Mouse (Mus musculus) CH12.LX (cell line): ENCODE data around the gene Zbtb8os. TPM values are rescaled to one million over a fixed set of nuclear protein-coding genes. Genes with fewer than 3 reads are reported as not detected.

ENCODE experiments used
- DNase-seq: peaks from one replicate; pipeline ENCODE4 v3.0.0-alpha.2; 2013; ENCODE audit errors: extremely low read depth
- H3K27ac ChIP-seq: 2 replicates; pipeline ENCODE4 v1.5.1; 2012; ENCODE audit warnings: low read depth, mild to moderate bottlenecking, control low read depth, moderate library complexity; ENCODE audit not compliant: insufficient read depth
- H3K27me3 ChIP-seq: replicated peaks from 2 replicates; pipeline ENCODE3; 2012; ENCODE audit warnings: inconsistent platforms
- H3K36me3 ChIP-seq, 2 experiments: replicated peaks in 1 of 2; 2 replicates each; pipeline versions ENCODE3 to v1.6.1; 2012; ENCODE audit warnings: inconsistent platforms in 1 of 2, low read length in 1 of 2, mild to moderate bottlenecking in 1 of 2, mixed read lengths in 1 of 2, moderate library complexity in 1 of 2; ENCODE audit not compliant: control insufficient read depth in 1 of 2, insufficient read depth in 1 of 2
- H3K4me1 ChIP-seq, 2 experiments: 2 replicates each; pipeline ENCODE4 v1.6.1; 2012; ENCODE audit warnings: inconsistent platforms in 1 of 2, moderate library complexity in 1 of 2; ENCODE audit not compliant: insufficient read depth in 2 of 2, control insufficient read depth in 1 of 2
- H3K4me2 ChIP-seq: 2 replicates; pipeline ENCODE4 v1.6.1; 2012; ENCODE audit warnings: low read depth, mild to moderate bottlenecking, control low read depth; ENCODE audit not compliant: poor library complexity, insufficient read depth, severe bottlenecking
- H3K4me3 ChIP-seq, 3 experiments: fragments of 150-350 bp in 1 of 3; sonication (generic) in 1 of 3; replicated peaks in 1 of 3; 2 replicates each; pipeline versions ENCODE3 to v1.5.1; 2011 to 2012; ENCODE audit warnings: low read depth in 2 of 3, low read length in 2 of 3, mild to moderate bottlenecking in 2 of 3, moderate library complexity in 2 of 3, control low read depth in 1 of 3, improper control_type of control experiment in 1 of 3, inconsistent platforms in 1 of 3, mixed read lengths in 1 of 3; ENCODE audit not compliant: poor library complexity in 1 of 3
- H3K79me2 ChIP-seq: replicated peaks from 2 replicates; pipeline ENCODE4 v1.6.1; 2012; ENCODE audit warnings: mild to moderate bottlenecking, moderate library complexity; ENCODE audit not compliant: control insufficient read depth, poor library complexity, insufficient read depth, severe bottlenecking; ENCODE audit errors: extremely low read depth
- H3K9ac ChIP-seq: 2 replicates; pipeline ENCODE4 v1.6.1; 2012; ENCODE audit warnings: low read depth, mild to moderate bottlenecking, control low read depth, moderate library complexity; ENCODE audit not compliant: insufficient read depth
- H3K9me3 ChIP-seq: replicated peaks from 2 replicates; pipeline ENCODE3; 2012; ENCODE audit warnings: low read length, inconsistent platforms, mixed read lengths
- CHD1 ChIP-seq: IDR thresholded peaks from 2 replicates; pipeline ENCODE4 v1.6.1; 2012; ENCODE audit warnings: low read depth, low read length, improper control_type of control experiment, inconsistent platforms
- CHD2 ChIP-seq: IDR thresholded peaks from 2 replicates; pipeline ENCODE4 v1.6.1; 2011; ENCODE audit warnings: low read length, improper control_type of control experiment
- ELF1 ChIP-seq: IDR thresholded peaks from 2 replicates; pipeline ENCODE4 v1.6.1; 2014; ENCODE audit warnings: low read depth, mild to moderate bottlenecking, inconsistent platforms, low read length, improper control_type of control experiment
- HCFC1 ChIP-seq: IDR thresholded peaks from 2 replicates; pipeline ENCODE4 v1.6.1; 2012; ENCODE audit warnings: low read depth, mild to moderate bottlenecking, inconsistent platforms, low read length, improper control_type of control experiment
- IRF4 ChIP-seq: IDR thresholded peaks from 2 replicates; pipeline ENCODE4 v1.6.1; 2014; ENCODE audit warnings: low read depth, mild to moderate bottlenecking, inconsistent platforms, low read length, improper control_type of control experiment
- JUN ChIP-seq: IDR thresholded peaks from 2 replicates; pipeline ENCODE4 v1.6.1; 2011; ENCODE audit warnings: low read depth, mild to moderate bottlenecking, low read length, improper control_type of control experiment, moderate library complexity; ENCODE audit not compliant: insufficient read depth
- KAT2A ChIP-seq: IDR thresholded peaks from 2 replicates; pipeline ENCODE4 v1.6.1; 2012; ENCODE audit warnings: low read length, improper control_type of control experiment, inconsistent platforms; ENCODE audit not compliant: insufficient replicate concordance
- MAFK ChIP-seq: IDR thresholded peaks from 2 replicates; pipeline ENCODE4 v1.6.1; 2011; ENCODE audit warnings: low read length, improper control_type of control experiment; ENCODE audit not compliant: insufficient replicate concordance
- MXI1 ChIP-seq: IDR thresholded peaks from 2 replicates; pipeline ENCODE4 v1.6.1; 2011; ENCODE audit warnings: mild to moderate bottlenecking, low read depth, low read length, improper control_type of control experiment
- PAX5 ChIP-seq: IDR thresholded peaks from 2 replicates; pipeline ENCODE4 v1.6.1; 2012; ENCODE audit warnings: low read length, inconsistent platforms, mixed read lengths
- RAD21 ChIP-seq: IDR thresholded peaks from 2 replicates; pipeline ENCODE4 v1.6.1; 2011; ENCODE audit warnings: low read depth, mild to moderate bottlenecking, low read length, improper control_type of control experiment, moderate library complexity
- RCOR1 ChIP-seq: conservative IDR thresholded peaks from 2 replicates; pipeline ENCODE4 v1.6.1; 2012; ENCODE audit warnings: low read depth, mild to moderate bottlenecking, inconsistent platforms, low read length, improper control_type of control experiment
- SIN3A ChIP-seq: IDR thresholded peaks from 2 replicates; pipeline ENCODE4 v1.6.1; 2012; ENCODE audit warnings: low read length, improper control_type of control experiment, inconsistent platforms
- TBP ChIP-seq: conservative IDR thresholded peaks from 2 replicates; pipeline ENCODE4 v1.6.1; 2011; ENCODE audit warnings: low read depth, low read length, improper control_type of control experiment
- UBTF ChIP-seq: IDR thresholded peaks from 2 replicates; pipeline ENCODE4 v1.6.1; 2012; ENCODE audit warnings: low read depth, mild to moderate bottlenecking, inconsistent platforms, low read length, improper control_type of control experiment, moderate library complexity
- USF1 ChIP-seq: IDR thresholded peaks from 2 replicates; pipeline ENCODE4 v1.6.1; 2014; ENCODE audit warnings: low read depth, mild to moderate bottlenecking, inconsistent platforms, low read length, improper control_type of control experiment
- USF2 ChIP-seq: conservative IDR thresholded peaks from 2 replicates; pipeline ENCODE4 v1.6.1; 2011; ENCODE audit warnings: low read depth, low read length, improper control_type of control experiment
- ZNF384 ChIP-seq: IDR thresholded peaks from 2 replicates; pipeline ENCODE4 v1.6.1; 2012; ENCODE audit warnings: low read depth, low read length, improper control_type of control experiment, inconsistent platforms
- dilution Hi-C: fragments of 300-500 bp; cut with MboI; formaldehyde crosslinking; loops from 2 replicates; pipeline ENCODE4 v1.14.3; 2020; ENCODE audit warnings: low sequenced_read_pairs; ENCODE audit not compliant: extremely low pct_unique_long_range_greater_than_20kb, extremely low pct_ligation_motif_present
- in situ Hi-C: fragments of 300-500 bp; cut with MboI; formaldehyde crosslinking; loops from 3 replicates; pipeline ENCODE4 v1.14.3; 2019; ENCODE audit warnings: low sequenced_read_pairs, low pct_ligation_motif_present, low pct_unique_long_range_greater_than_20kb, mixed read lengths
- polyA plus RNA-seq: library from polyadenylated mRNA; unstranded; fragments of >175 nt; gene quantifications from 2 replicates; pipeline ENCODE4 v1.2.1, GENCODE M21; 2012; ENCODE audit warnings: low read depth; ENCODE audit not compliant: insufficient read length
- total RNA-seq, 2 experiments: library from RNA; depleted of rRNA; stranded (reverse); fragments of 300-350 nt in 1 of 2; fragments of >200 nt in 1 of 2; gene quantifications; 2 replicates each; pipeline ENCODE4 v1.2.3; 2012 to 2014

Gene Zbtb8os
- total and polyA plus RNA-seq, 3 experiments, result 104 to 135 (median 134) TPM

- Histone ChIP-seq H3K4me2 (no peak overlapping the region), H3K9me3 (peaks cover 10% of the 10 kb centered on the region), H3K27me3 (no peaks in the 10 kb centered on the region), H3K4me3 (no peak overlapping the region), H3K27ac (no peak overlapping the region), H3K9ac (no peak overlapping the region), H3K4me1 (no peaks in the 10 kb centered on the region)
- in situ Hi-C loops (no loop called here), dilution Hi-C loops (no loop called here)
- no peak for TF ChIP-seq ZNF384
- no peak for TF ChIP-seq RAD21
- TF ChIP-seq SIN3A, result no peak
- TF ChIP-seq CHD1, result no peak
- TF ChIP-seq KAT2A, result no peak
- TF ChIP-seq JUN, result no peak
- TF ChIP-seq TBP, result no peak
- no peak for TF ChIP-seq MXI1
- TF ChIP-seq HCFC1, result no peak
- TF ChIP-seq USF2, result no peak
- no peak for TF ChIP-seq RCOR1
- no peak for TF ChIP-seq UBTF
- TF ChIP-seq MAFK, result no peak
- TF ChIP-seq ELF1, result no peak
- no peak for TF ChIP-seq CHD2
- TF ChIP-seq PAX5, result no peak
- TF ChIP-seq, all 38 proteins: peak for 0
- no peaks in the 10 kb centered on the region for H3K36me3 ChIP-seq
- no peaks in the 10 kb centered on the region for H3K79me2 ChIP-seq
- DNase-seq, result no peak
Observed at GRCm38 (mm10) chr4:129297724-129298123, 37.8 kb upstream of the Zbtb8os start.

- in situ Hi-C loops, result no loop called here
Observed at GRCm38 (mm10) chr4:129299121-129299520, 36.4 kb upstream of the Zbtb8os start.

More at GRCm38 (mm10) chr4:129299121-129299520, 36.4 kb upstream of the Zbtb8os start:
- Histone ChIP-seq H3K4me3 (no peak overlapping the region), H3K9me3 (peaks cover 10% of the 10 kb centered on the region), H3K27ac (no peak overlapping the region), H3K27me3 (no peaks in the 10 kb centered on the region), H3K4me2 (no peak overlapping the region), H3K36me3 (peaks cover 0 to 3% of the 10 kb centered on the region in 2 experiments), H3K79me2 (no peaks in the 10 kb centered on the region), H3K9ac (no peak overlapping the region), H3K4me1 (peaks cover 0 to 6% of the 10 kb centered on the region in 2 experiments; a peak in 1 of 4 replicates)
- DNase-seq, result no peak
- dilution Hi-C loops, result no loop called here
- TF ChIP-seq ELF1 (no peak), ZNF384 (no peak), RCOR1 (no peak), KAT2A (no peak), USF1 (no peak), IRF4 (no peak)
